Mouse (Mus musculus) limb, embryonic 15.5 days (tissue): ENCODE results near the gene Jaml. TPM values are rescaled to one million over a fixed set of nuclear protein-coding genes. Genes with fewer than 3 reads are reported as not detected.
A peak's percentile ranks its signal among the peaks of the same experiment; 100 is the strongest.

Source experiments
- ATAC-seq: fragments of 200-750 bp; cut with Nextera tagmentation; 2 replicates; pipeline ENCODE4 v1.8.0; 2017; ENCODE audit warnings: low read depth, moderate TSS enrichment; ENCODE audit not compliant: insufficient number of reproducible peaks, low FRiP score, low TSS enrichment
- H3K27ac ChIP-seq: fragments of 300-500 bp; sonication (generic); 2 replicates; pipeline ENCODE4 v1.5.1; 2015; ENCODE audit warnings: moderate library complexity, mild to moderate bottlenecking, inconsistent platforms
- H3K27me3 ChIP-seq: fragments of 300-500 bp; sonication (generic); 2 replicates; pipeline ENCODE4 v1.6.1; 2015; ENCODE audit warnings: inconsistent platforms
- H3K36me3 ChIP-seq: fragments of 300-500 bp; sonication (generic); 2 replicates; pipeline ENCODE4 v1.6.1; 2015; ENCODE audit warnings: inconsistent platforms
- H3K4me1 ChIP-seq: fragments of 300-500 bp; sonication (generic); 2 replicates; pipeline ENCODE4 v1.6.1; 2015; ENCODE audit warnings: inconsistent platforms
- H3K4me2 ChIP-seq: fragments of 300-500 bp; sonication (generic); 2 replicates; pipeline ENCODE4 v1.6.1; 2015; ENCODE audit warnings: mild to moderate bottlenecking, inconsistent platforms
- H3K4me3 ChIP-seq: fragments of 300-500 bp; sonication (generic); 2 replicates; pipeline ENCODE4 v1.5.1; 2015; ENCODE audit warnings: mild to moderate bottlenecking, inconsistent platforms
- H3K9ac ChIP-seq: fragments of 300-500 bp; sonication (generic); 2 replicates; pipeline ENCODE4 v1.6.1; 2015; ENCODE audit warnings: inconsistent platforms
- H3K9me3 ChIP-seq: fragments of 300-500 bp; sonication (generic); 2 replicates; pipeline ENCODE4 v1.6.1; 2016; ENCODE audit warnings: inconsistent platforms
- WGBS: fragments of 180-500 bp; shearing (Covaris S2); methylation state at CpG from one replicate; pipeline ENCODE4 v1.1.7; 2015; 5-methylcytosine and 5-hydroxymethylcytosine counted together
- polyA plus RNA-seq: library from polyadenylated mRNA; unstranded; fragments of >200 nt; fragmentation: Nextera tagmentation; extraction: Ambion mirVana; gene quantifications from 2 replicates; pipeline ENCODE4 v1.2.1, GENCODE M21; 2015

Gene Jaml
- polyA plus RNA-seq, 1 experiment from 2014 or later, result 0.37 TPM

- H3K4me1 ChIP-seq, result peaks cover 3% of the 10 kb centered on the region
- ATAC-seq, result no peak
- H3K27me3 ChIP-seq, result peaks cover 4% of the 10 kb centered on the region; the same call in 1 of the 2 replicates
- no peak overlapping the region for H3K9ac ChIP-seq
- H3K9me3 ChIP-seq, result no peaks in the 10 kb centered on the region
- 31% methylated on average over 4 of the region's 4 CpGs for WGBS
- no peaks in the 10 kb centered on the region for H3K36me3 ChIP-seq
- H3K4me3 ChIP-seq, result no peak overlapping the region
- H3K4me2 ChIP-seq, result no peak overlapping the region
- no peak overlapping the region for H3K27ac ChIP-seq
Measured at GRCm38 (mm10) chr9:45048511-45048910, 30.5 kb upstream of the Jaml start.

- no peaks in the 10 kb centered on the region for H3K27me3 ChIP-seq
- no peak for ATAC-seq
- H3K9me3 ChIP-seq, result no peaks in the 10 kb centered on the region
- H3K9ac ChIP-seq, result no peak overlapping the region
- H3K4me2 ChIP-seq, result no peak overlapping the region
- WGBS, result 87% methylated on average over 1 of the region's 1 CpGs
- no peaks in the 10 kb centered on the region for H3K4me1 ChIP-seq
- H3K36me3 ChIP-seq, result no peaks in the 10 kb centered on the region
- no peak overlapping the region for H3K27ac ChIP-seq
- H3K4me3 ChIP-seq, result no peak overlapping the region
Measured at GRCm38 (mm10) chr9:45049731-45050130, 29.3 kb upstream of the Jaml start.

GRCm38 (mm10) chr9:45050301-45050700, 28.7 kb upstream of the Jaml start:
- H3K4me1 ChIP-seq, result no peaks in the 10 kb centered on the region
- no peaks in the 10 kb centered on the region for H3K36me3 ChIP-seq
- no peak overlapping the region for H3K9ac ChIP-seq
- no peak overlapping the region for H3K4me2 ChIP-seq
- no peak for ATAC-seq
- no peaks in the 10 kb centered on the region for H3K27me3 ChIP-seq
- H3K27ac ChIP-seq, result no peak overlapping the region
- WGBS, result 87% methylated on average over 2 of the region's 2 CpGs
- no peaks in the 10 kb centered on the region for H3K9me3 ChIP-seq
- no peak overlapping the region for H3K4me3 ChIP-seq

- 0% methylated on average over 31 of the region's 33 CpGs for WGBS
- no peaks in the 10 kb centered on the region for H3K36me3 ChIP-seq
- ATAC-seq, result peak; percentile 90
Measured at GRCm38 (mm10) chr9:45055082-45055713, 23.8 kb upstream of the Jaml start, which contains the start of gene Mpzl3. TSS of gene Mpzl3 (plus strand) at chr9:45055186.

GRCm38 (mm10) chr9:45058304-45058940, 20.6 kb upstream of the Jaml start:
- no peak for ATAC-seq

More at GRCm38 (mm10) chr9:45055082-45055713, 23.8 kb upstream of the Jaml start, which contains the start of gene Mpzl3:
- peak within 1 kb of the TSS; percentile 73 for H3K4me3 ChIP-seq
- H3K9ac ChIP-seq, result peak within 1 kb of the TSS; percentile 47
- H3K4me1 ChIP-seq, result no peaks in the 10 kb centered on the region
- H3K9me3 ChIP-seq, result no peaks in the 10 kb centered on the region
- H3K27ac ChIP-seq, result peak within 1 kb of the TSS; percentile 98
- H3K4me2 ChIP-seq, result peak within 1 kb of the TSS; percentile 69
- no peaks in the 10 kb centered on the region; the same call in 1 of the 2 replicates for H3K27me3 ChIP-seq

GRCm38 (mm10) chr9:45060151-45060550, 18.8 kb upstream of the Jaml start:
- Histone ChIP-seq H3K36me3 (no peaks in the 10 kb centered on the region), H3K4me2 (no peak overlapping the region), H3K27me3 (no peaks in the 10 kb centered on the region; the same call in 1 of the 2 replicates), H3K9ac (no peak overlapping the region), H3K27ac (no peak overlapping the region; the same call in 1 of the 2 replicates), H3K4me3 (no peak overlapping the region), H3K9me3 (no peaks in the 10 kb centered on the region), H3K4me1 (no peaks in the 10 kb centered on the region)
- 37% methylated on average over 7 of the region's 7 CpGs for WGBS
- no peak for ATAC-seq

More at GRCm38 (mm10) chr9:45058304-45058940, 20.6 kb upstream of the Jaml start:
- Histone ChIP-seq H3K9me3 (no peaks in the 10 kb centered on the region), H3K27ac (no peak overlapping the region), H3K27me3 (no peaks in the 10 kb centered on the region; the same call in 1 of the 2 replicates), H3K4me2 (no peak overlapping the region), H3K4me3 (no peak overlapping the region), H3K36me3 (no peaks in the 10 kb centered on the region), H3K9ac (no peak overlapping the region), H3K4me1 (no peaks in the 10 kb centered on the region)
- WGBS, result 19% methylated on average over 5 of the region's 5 CpGs

- Histone ChIP-seq H3K4me1 (no peaks in the 10 kb centered on the region), H3K9me3 (no peaks in the 10 kb centered on the region), H3K36me3 (no peaks in the 10 kb centered on the region), H3K4me3 (no peak overlapping the region), H3K4me2 (no peak overlapping the region), H3K27me3 (no peaks in the 10 kb centered on the region), H3K27ac (no peak overlapping the region), H3K9ac (no peak overlapping the region)
- WGBS, result 46% methylated on average over 3 of the region's 3 CpGs
- no peak for ATAC-seq
Measured at GRCm38 (mm10) chr9:45062677-45063076, 16.3 kb upstream of the Jaml start.

- no peak for ATAC-seq
- Histone ChIP-seq H3K4me1 (no peaks in the 10 kb centered on the region), H3K9ac (no peak overlapping the region), H3K27me3 (no peaks in the 10 kb centered on the region), H3K4me3 (no peak overlapping the region), H3K9me3 (no peaks in the 10 kb centered on the region), H3K36me3 (no peaks in the 10 kb centered on the region), H3K27ac (no peak overlapping the region), H3K4me2 (no peak overlapping the region)
- 80% methylated on average over 6 of the region's 6 CpGs for WGBS
Measured at GRCm38 (mm10) chr9:45064421-45064820, 14.6 kb upstream of the Jaml start.

- 79% methylated on average over 4 of the region's 4 CpGs for WGBS
- no peaks in the 10 kb centered on the region for H3K9me3 ChIP-seq
- no peaks in the 10 kb centered on the region for H3K27me3 ChIP-seq
- ATAC-seq, result no peak
- no peak overlapping the region for H3K4me3 ChIP-seq
- no peaks in the 10 kb centered on the region for H3K4me1 ChIP-seq
- no peak overlapping the region for H3K4me2 ChIP-seq
- H3K9ac ChIP-seq, result no peak overlapping the region
- no peak overlapping the region for H3K27ac ChIP-seq
- no peaks in the 10 kb centered on the region for H3K36me3 ChIP-seq
Measured at GRCm38 (mm10) chr9:45066735-45067134, 12.2 kb upstream of the Jaml start.

GRCm38 (mm10) chr9:45071800-45072199, 7.2 kb upstream of the Jaml start:
- 49% methylated on average over 3 of the region's 3 CpGs for WGBS
- no peak for ATAC-seq
- no peaks in the 10 kb centered on the region for H3K36me3 ChIP-seq
- no peak overlapping the region for H3K27ac ChIP-seq
- no peaks in the 10 kb centered on the region for H3K4me1 ChIP-seq
- no peaks in the 10 kb centered on the region for H3K27me3 ChIP-seq
- H3K9me3 ChIP-seq, result no peaks in the 10 kb centered on the region
- H3K9ac ChIP-seq, result no peak overlapping the region
- H3K4me3 ChIP-seq, result no peak overlapping the region
- no peak overlapping the region for H3K4me2 ChIP-seq

GRCm38 (mm10) chr9:45077859-45078258, 1.1 kb upstream of the Jaml start:
- Histone ChIP-seq H3K4me3 (no peak overlapping the region), H3K27me3 (no peaks in the 10 kb centered on the region), H3K9me3 (no peaks in the 10 kb centered on the region), H3K36me3 (no peaks in the 10 kb centered on the region), H3K4me2 (no peak overlapping the region), H3K27ac (no peak overlapping the region), H3K4me1 (no peaks in the 10 kb centered on the region), H3K9ac (no peak overlapping the region)
- ATAC-seq, result no peak
- 63% methylated on average over 3 of the region's 3 CpGs for WGBS

- Histone ChIP-seq H3K27ac (no peak overlapping the region), H3K4me3 (no peak overlapping the region), H3K9ac (no peak overlapping the region), H3K4me1 (no peaks in the 10 kb centered on the region), H3K36me3 (no peaks in the 10 kb centered on the region), H3K27me3 (no peaks in the 10 kb centered on the region; the same call in 1 of the 2 replicates), H3K9me3 (no peaks in the 10 kb centered on the region), H3K4me2 (no peak overlapping the region)
- 88% methylated on average over 3 of the region's 3 CpGs for WGBS
- ATAC-seq, result no peak
Measured at GRCm38 (mm10) chr9:45083132-45083531, 4.1 kb downstream of the Jaml start.
